Mouse (Mus musculus) adrenal gland, adult (tissue): ENCODE measurements around the gene Rtn2.

ENCODE experiments used
- DNase-seq, 2 experiments: peaks; one replicate each; pipeline ENCODE4 v3.0.0; 2022 to 2023; ENCODE audit warnings: low spot score in 1 of 2; ENCODE audit not compliant: inconsistent age in 2 of 2

The Rtn2 gene

GRCm38 (mm10) chr7:19316451-19317161 is 34.2 kb downstream of the Rtn2 start:
- DNase-seq: peak in 1 of 2 experiments; percentile 74

- no peak for DNase-seq
These were observed 35.8 kb downstream of the Rtn2 start for GRCm38 (mm10) chr7:19318201-19318600.

- DNase-seq: no peak
These were observed 36.3 kb downstream of the Rtn2 start for GRCm38 (mm10) chr7:19318676-19319075.

- DNase-seq: no peak
These were observed 37.0 kb downstream of the Rtn2 start for GRCm38 (mm10) chr7:19319458-19319857.

- peak; percentile 97 to 98 for DNase-seq
These were observed 37.5 kb downstream of the Rtn2 start for GRCm38 (mm10) chr7:19319906-19320305.

GRCm38 (mm10) chr7:19320637-19321036 is 38.2 kb downstream of the Rtn2 start:
- no peak for DNase-seq

GRCm38 (mm10) chr7:19321464-19321863 is 39.0 kb downstream of the Rtn2 start:
- no peak for DNase-seq

GRCm38 (mm10) chr7:19322489-19322888 is 40.1 kb downstream of the Rtn2 start:
- DNase-seq: no peak

GRCm38 (mm10) chr7:19324221-19324620 is 41.8 kb downstream of the Rtn2 start:
- DNase-seq: no peak

- DNase-seq: peak in 1 of 2 experiments; percentile 14
These were observed 43.1 kb downstream of the Rtn2 start for GRCm38 (mm10) chr7:19325262-19326199.

- DNase-seq: peak; percentile 89 to 95
These were observed 43.9 kb downstream of the Rtn2 start for GRCm38 (mm10) chr7:19326359-19326758.

GRCm38 (mm10) chr7:19327128-19327527 is 44.7 kb downstream of the Rtn2 start:
- DNase-seq: peak; percentile 95 to 97

GRCm38 (mm10) chr7:19327782-19328181 is 45.4 kb downstream of the Rtn2 start:
- DNase-seq: no peak

GRCm38 (mm10) chr7:19328425-19328824 is 46.0 kb downstream of the Rtn2 start:
- DNase-seq: peak in 1 of 2 experiments; percentile 53

- DNase-seq: no peak
These were observed 49.5 kb downstream of the Rtn2 start for GRCm38 (mm10) chr7:19331910-19332309.

- DNase-seq: peak; percentile 88 to 95
These were observed 50.4 kb downstream of the Rtn2 start for GRCm38 (mm10) chr7:19332709-19333352.

GRCm38 (mm10) chr7:19335583-19335982 is 53.2 kb downstream of the Rtn2 start:
- DNase-seq: peak in 1 of 2 experiments; percentile 60

- DNase-seq: no peak
These were observed 54.7 kb downstream of the Rtn2 start for GRCm38 (mm10) chr7:19337122-19337521.

- DNase-seq: peak in 1 of 2 experiments; percentile 54
These were observed 55.6 kb downstream of the Rtn2 start for GRCm38 (mm10) chr7:19338060-19338459.

- DNase-seq: no peak
These were observed 56.2 kb downstream of the Rtn2 start for GRCm38 (mm10) chr7:19338596-19338995.

GRCm38 (mm10) chr7:19341250-19341649 is 58.8 kb downstream of the Rtn2 start:
- no peak for DNase-seq
